10 mouse cellular contexts compared by ENCODE assay signal in genomic region chr4:150403941-150404340, GRCm38 (mm10).
DNase-seq lines count a peak whose midpoint lies in the region; ATAC-seq and TF ChIP-seq lines count a peak whose summit lies in the region.
"Had no signal": no experiment of that assay in that cellular context is flagged by ENCODE, and none has a peak within 500 bp of the region (broad histone marks: within the 10 kb centered on the region; RNA-seq: fewer than 3 reads in every experiment).

No protein-coding gene starts in this region.

- H3K9me3 ChIP-seq in heart, embryonic 10.5 days, result no peaks in the 10 kb centered on the region
- H3K9me3 ChIP-seq in forebrain, embryonic 16.5 days (ENCODE audit: control insufficient read depth, low read length), result no peaks in the 10 kb centered on the region
- no peaks in the 10 kb centered on the region for H3K9me3 ChIP-seq in hindbrain, postnatal 0 days (ENCODE audit: low read length)
- H3K9me3 ChIP-seq: megakaryocyte, embryonic 14.5 days had no signal

- WGBS in heart, embryonic 10.5 days, result 46% methylated on average over 11 of the region's 11 CpGs
- WGBS in forebrain, embryonic 16.5 days, result 59% methylated on average over 11 of the region's 11 CpGs
- WGBS in hindbrain, postnatal 0 days, result 48% methylated on average over 11 of the region's 11 CpGs

- no peak overlapping the region for H3K27ac ChIP-seq in heart, embryonic 10.5 days
- peak overlapping the region; percentile 13 for H3K27ac ChIP-seq in forebrain, embryonic 16.5 days (ENCODE audit: low read length)
- H3K27ac ChIP-seq in hindbrain, postnatal 0 days, result peak overlapping the region; percentile 32; the same call in 1 of the 2 replicates

- no peak overlapping the region for H3K4me3 ChIP-seq in heart, embryonic 10.5 days
- no peak overlapping the region for H3K4me3 ChIP-seq in forebrain, embryonic 16.5 days (replicated peaks; ENCODE audit: low read length)
- no peak overlapping the region for H3K4me3 ChIP-seq in hindbrain, postnatal 0 days (ENCODE audit: low read length)
- H3K4me3 ChIP-seq: megakaryocyte, embryonic 14.5 days had no signal

- DNase-seq in heart, adult 18-20 months, result peak; percentile 53 to 60
- no peak for DNase-seq in heart, embryonic 10.5 days (ENCODE audit: low spot score)
- DNase-seq in A20 (ENCODE audit: low read depth, low spot score), result peak; percentile 52
- DNase-seq in hindbrain, postnatal 0 days (ENCODE audit: low spot score), result no peak
- DNase-seq in ovary, postnatal 14 days (ENCODE audit: low spot score), result no peak
- DNase-seq in layer of hippocampus, adult 9-11 months, result no peak
- DNase-seq: right cerebral cortex, postnatal 4 days had no signal

- H3K4me1 ChIP-seq in heart, embryonic 10.5 days, result peaks cover 87% of the 10 kb centered on the region
- peaks cover 37% of the 10 kb centered on the region for H3K4me1 ChIP-seq in forebrain, embryonic 16.5 days (replicated peaks; ENCODE audit: control insufficient read depth, insufficient read depth, low read length)
- H3K4me1 ChIP-seq in hindbrain, postnatal 0 days (ENCODE audit: insufficient read depth, low read length), result peaks cover 44% of the 10 kb centered on the region

- H3K9ac ChIP-seq in forebrain, embryonic 16.5 days (replicated peaks; ENCODE audit: low read depth, low read length), result no peak overlapping the region
- H3K9ac ChIP-seq in hindbrain, postnatal 0 days (replicated peaks; ENCODE audit: low read length), result no peak overlapping the region

- no peak overlapping the region for H3K4me2 ChIP-seq in forebrain, embryonic 16.5 days (ENCODE audit: low read length)
- no peak overlapping the region for H3K4me2 ChIP-seq in hindbrain, postnatal 0 days (ENCODE audit: low read depth, low read length)

- TF ChIP-seq CTCF in hindbrain, postnatal 0 days (IDR thresholded peaks at IDR 0.05; ENCODE audit: low read depth), result no peak

- no peak for ATAC-seq in forebrain, embryonic 16.5 days
- no peak for ATAC-seq in hindbrain, postnatal 0 days
- no peak for ATAC-seq in monocyte, adult 5-6 weeks (replicated peaks; ENCODE audit: insufficient number of reproducible peaks, low FRiP score, low TSS enrichment, poor library complexity, severe bottlenecking)

- peaks cover 14% of the 10 kb centered on the region for H3K36me3 ChIP-seq in heart, embryonic 10.5 days
- H3K36me3 ChIP-seq in forebrain, embryonic 16.5 days (ENCODE audit: control insufficient read depth, insufficient read depth), result peaks cover 6% of the 10 kb centered on the region
- no peaks in the 10 kb centered on the region for H3K36me3 ChIP-seq in hindbrain, postnatal 0 days (ENCODE audit: insufficient read depth, low read length)

- H3K27me3 ChIP-seq in heart, embryonic 10.5 days (ENCODE audit: insufficient read depth, poor library complexity, severe bottlenecking), result no peaks in the 10 kb centered on the region
- H3K27me3 ChIP-seq in forebrain, embryonic 16.5 days (replicated peaks; ENCODE audit: control insufficient read depth, insufficient read depth, low read length), result no peaks in the 10 kb centered on the region
- no peaks in the 10 kb centered on the region for H3K27me3 ChIP-seq in hindbrain, postnatal 0 days (ENCODE audit: insufficient read depth, low read length)
- H3K27me3 ChIP-seq: megakaryocyte, embryonic 14.5 days had no signal

Comparison
In these comparisons a context has a peak if more than half of its experiments do, and no peak if none do; other contexts are left out.
1. DNase-seq: peak in heart, adult 18-20 months (2 of 2) and A20 (single experiment); none in heart, embryonic 10.5 days (single experiment), hindbrain, postnatal 0 days (single experiment), ovary, postnatal 14 days (single experiment) and layer of hippocampus, adult 9-11 months (single experiment).